9 mouse cellular contexts compared by ENCODE assay signal in the genomic region with DNA sequence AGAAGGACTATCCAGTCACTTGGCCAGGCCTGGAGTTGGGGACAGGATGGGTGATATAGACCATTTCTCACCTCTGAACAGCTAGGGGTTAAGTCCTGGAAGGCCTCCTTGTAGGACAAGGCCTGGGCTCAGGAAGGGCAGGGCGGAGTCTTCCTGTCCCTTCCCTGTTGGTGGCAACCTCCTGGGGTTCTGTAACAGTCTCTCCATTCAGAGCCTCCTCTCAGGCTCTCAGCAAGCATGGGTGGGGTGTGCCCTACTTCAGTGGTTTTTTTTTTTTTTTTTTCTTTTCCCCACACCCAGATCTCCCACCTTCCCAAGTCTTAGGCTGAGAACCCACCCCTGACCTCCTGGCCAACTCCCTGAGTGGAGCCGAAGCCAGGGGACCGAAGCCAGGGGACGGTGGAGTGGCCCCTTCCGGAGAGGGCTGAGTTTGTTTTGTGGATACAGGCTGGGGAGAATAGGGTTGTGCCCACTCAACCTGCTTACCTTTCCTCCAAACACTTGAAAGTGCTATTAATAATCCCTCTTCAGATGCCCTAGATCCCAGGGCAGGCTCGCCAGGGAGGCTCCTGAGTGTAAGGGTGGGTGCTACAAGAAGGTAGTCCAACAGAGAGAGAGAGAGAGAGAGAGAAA. TPM values are rescaled to one million over a fixed set of nuclear protein-coding genes. Genes with fewer than 3 reads are reported as not detected.
DNase-seq lines count a peak whose midpoint lies in the region; ATAC-seq lines count a peak whose summit lies in the region.
"Had no signal": no experiment of that assay in that cellular context is flagged by ENCODE, and none has a peak within 500 bp of the region (broad histone marks: within the 10 kb centered on the region; RNA-seq: fewer than 3 reads in every experiment).

No protein-coding gene starts in this region.

- peak overlapping the region; percentile 85 for H3K4me3 ChIP-seq in neural tube, embryonic 11.5 days (ENCODE audit: low read depth, low read length)
- peak overlapping the region; percentile 80 for H3K4me3 ChIP-seq in hindbrain, embryonic 12.5 days
- peak overlapping the region; percentile 83 for H3K4me3 ChIP-seq in lung, embryonic 15.5 days
- peak overlapping the region; percentile 81 for H3K4me3 ChIP-seq in stomach, embryonic 16.5 days (replicated peaks; ENCODE audit: low read length)

- no peaks in the 10 kb centered on the region for H3K9me3 ChIP-seq in neural tube, embryonic 11.5 days (ENCODE audit: control insufficient read depth, low read length)
- H3K9me3 ChIP-seq in hindbrain, embryonic 12.5 days (replicated peaks): no peaks in the 10 kb centered on the region
- no peaks in the 10 kb centered on the region for H3K9me3 ChIP-seq in lung, embryonic 15.5 days
- no peaks in the 10 kb centered on the region for H3K9me3 ChIP-seq in stomach, embryonic 16.5 days (replicated peaks; ENCODE audit: control insufficient read depth, low read length)

- no peak for ATAC-seq in neural tube, embryonic 11.5 days (ENCODE audit: insufficient read depth, low FRiP score, low TSS enrichment)
- ATAC-seq in hindbrain, embryonic 12.5 days (ENCODE audit: low FRiP score): no peak
- ATAC-seq in lung, embryonic 15.5 days (ENCODE audit: borderline replicate concordance, extremely low read depth, low FRiP score, low TSS enrichment): peak; percentile 51
- no peak for ATAC-seq in stomach, embryonic 16.5 days (ENCODE audit: insufficient read depth, low FRiP score)
- ATAC-seq: activated CD4-positive, CD25-positive, alpha-beta regulatory T cell, adult 4 months had no signal

- no peaks in the 10 kb centered on the region for H3K27me3 ChIP-seq in neural tube, embryonic 11.5 days (ENCODE audit: control insufficient read depth, insufficient read depth, low read length)
- no peaks in the 10 kb centered on the region for H3K27me3 ChIP-seq in hindbrain, embryonic 12.5 days
- no peaks in the 10 kb centered on the region for H3K27me3 ChIP-seq in lung, embryonic 15.5 days
- no peaks in the 10 kb centered on the region for H3K27me3 ChIP-seq in stomach, embryonic 16.5 days (ENCODE audit: control insufficient read depth, insufficient read depth, low read length)

- peak overlapping the region; percentile 89 for H3K4me2 ChIP-seq in neural tube, embryonic 11.5 days (ENCODE audit: low read depth)
- H3K4me2 ChIP-seq in hindbrain, embryonic 12.5 days (replicated peaks): peak overlapping the region; percentile 92
- peak overlapping the region; percentile 75 for H3K4me2 ChIP-seq in lung, embryonic 15.5 days
- peak overlapping the region; percentile 90 for H3K4me2 ChIP-seq in stomach, embryonic 16.5 days (ENCODE audit: low read depth, low read length)

- 58% methylated on average over 6 of the region's 6 CpGs for WGBS in neural tube, embryonic 11.5 days
- 50% methylated on average over 6 of the region's 6 CpGs for WGBS in hindbrain, embryonic 12.5 days
- WGBS in lung, embryonic 15.5 days: 30% methylated on average over 6 of the region's 6 CpGs
- 45% methylated on average over 6 of the region's 6 CpGs for WGBS in stomach, embryonic 16.5 days

- peak overlapping the region; percentile 98; the same call in 1 of the 2 replicates for H3K9ac ChIP-seq in neural tube, embryonic 11.5 days (ENCODE audit: low read length)
- H3K9ac ChIP-seq in hindbrain, embryonic 12.5 days: peak overlapping the region; percentile 90
- H3K9ac ChIP-seq in lung, embryonic 15.5 days: peak overlapping the region; percentile 92
- H3K9ac ChIP-seq in stomach, embryonic 16.5 days (ENCODE audit: low read length): peak overlapping the region; percentile 94

- no peaks in the 10 kb centered on the region for H3K36me3 ChIP-seq in neural tube, embryonic 11.5 days (ENCODE audit: control insufficient read depth, insufficient read depth, low read length)
- H3K36me3 ChIP-seq in hindbrain, embryonic 12.5 days: 0 out of 2 replicates have a peak, but pooled peaks cover 4% of the 10 kb centered on the region
- no peaks in the 10 kb centered on the region for H3K36me3 ChIP-seq in lung, embryonic 15.5 days
- H3K36me3 ChIP-seq in stomach, embryonic 16.5 days (ENCODE audit: control insufficient read depth, insufficient read depth, low read length): no peaks in the 10 kb centered on the region

- no peak for DNase-seq in neural tube, embryonic 11.5 days (ENCODE audit: low spot score)
- DNase-seq in neural tube, embryonic 10.5 days (ENCODE audit: extremely low spot score, low spot score): no peak
- no peak for DNase-seq in gastrocnemius, adult 18-20 months (ENCODE audit: low spot score)
- no peak for DNase-seq in left cerebral cortex, adult 8-10 months (ENCODE audit: low spot score in 2 of 2)
- no peak for DNase-seq in embryo, embryonic 11 days

- H3K27ac ChIP-seq in neural tube, embryonic 11.5 days (ENCODE audit: low read depth, low read length): no peak overlapping the region
- no peak overlapping the region for H3K27ac ChIP-seq in hindbrain, embryonic 12.5 days
- peak overlapping the region; percentile 93 for H3K27ac ChIP-seq in lung, embryonic 15.5 days
- peak overlapping the region; percentile 97 for H3K27ac ChIP-seq in stomach, embryonic 16.5 days (ENCODE audit: low read length)

- peaks cover 34% of the 10 kb centered on the region for H3K4me1 ChIP-seq in neural tube, embryonic 11.5 days (ENCODE audit: control insufficient read depth, insufficient read depth, low read length)
- H3K4me1 ChIP-seq in hindbrain, embryonic 12.5 days: peaks cover 72% of the 10 kb centered on the region
- peaks cover 77% of the 10 kb centered on the region for H3K4me1 ChIP-seq in lung, embryonic 15.5 days
- peaks cover 78% of the 10 kb centered on the region for H3K4me1 ChIP-seq in stomach, embryonic 16.5 days (ENCODE audit: control insufficient read depth, insufficient read depth, low read length)

RNA-seq across cellular contexts. Expression of a gene that starts 2.0 kb away (rescaled TPM):
- 17.0 and 17.2 TPM in 2 replicates for polyA plus RNA-seq in neural tube, embryonic 11.5 days (2014; fragmentation: Nextera tagmentation; extraction: Ambion mirVana)
- polyA plus RNA-seq in hindbrain, embryonic 12.5 days (2016; fragmentation: Nextera tagmentation; extraction: Ambion mirVana): 42.2 and 43.8 TPM in 2 replicates
- polyA plus RNA-seq in lung, embryonic 15.5 days (2015; fragmentation: Nextera tagmentation; extraction: Ambion mirVana): 114 and 117 TPM in 2 replicates
- 108 and 139 TPM in 2 replicates for polyA plus RNA-seq in stomach, embryonic 16.5 days (2015; fragmentation: Nextera tagmentation; extraction: Ambion mirVana)
- 1 to 10 TPM; 4.8 to 8.2 TPM for total RNA-seq in gastrocnemius, adult 18-20 months (2021)
- 10 to 100 TPM; 24.7 to 31.8 (median 28.4) TPM for total RNA-seq in left cerebral cortex, adult 8-10 months (2022)

RNA-seq across cellular contexts. Expression of a gene that starts 30.8 kb away (rescaled TPM):
- 74.0 and 89.9 TPM in 2 replicates for polyA plus RNA-seq in neural tube, embryonic 11.5 days (2014; fragmentation: Nextera tagmentation; extraction: Ambion mirVana)
- polyA plus RNA-seq in hindbrain, embryonic 12.5 days (2016; fragmentation: Nextera tagmentation; extraction: Ambion mirVana): 102 and 105 TPM in 2 replicates
- 21.0 and 22.3 TPM in 2 replicates for polyA plus RNA-seq in lung, embryonic 15.5 days (2015; fragmentation: Nextera tagmentation; extraction: Ambion mirVana)
- polyA plus RNA-seq in stomach, embryonic 16.5 days (2015; fragmentation: Nextera tagmentation; extraction: Ambion mirVana): 20.8 and 23.2 TPM in 2 replicates
- total RNA-seq in gastrocnemius, adult 18-20 months (2021): 1 to 10 TPM; 1.9 to 6.0 TPM
- 100 to 1,000 TPM; 883 to 958 (median 954) TPM for total RNA-seq in left cerebral cortex, adult 8-10 months (2022)

Comparison
In these comparisons a context has a peak if more than half of its experiments do, and no peak if none do; other contexts are left out.
1. H3K27ac ChIP-seq: peak in lung, embryonic 15.5 days (single experiment) and stomach, embryonic 16.5 days (single experiment); none in neural tube, embryonic 11.5 days (single experiment) and hindbrain, embryonic 12.5 days (single experiment).
2. Peak in every context shown above with its lines, with median percentiles within 50 percentile points of each other: H3K4me2 ChIP-seq, H3K4me3 ChIP-seq and H3K9ac ChIP-seq.